Mouse (Mus musculus): ENCODE measurements at regions not wholly inside any gene's neighbourhood (a gene's known extent, or its start where the extent isn't known, plus 50 kb on each side); places are given as distances from the start of the nearest gene placed in this dataset.

DNA sequence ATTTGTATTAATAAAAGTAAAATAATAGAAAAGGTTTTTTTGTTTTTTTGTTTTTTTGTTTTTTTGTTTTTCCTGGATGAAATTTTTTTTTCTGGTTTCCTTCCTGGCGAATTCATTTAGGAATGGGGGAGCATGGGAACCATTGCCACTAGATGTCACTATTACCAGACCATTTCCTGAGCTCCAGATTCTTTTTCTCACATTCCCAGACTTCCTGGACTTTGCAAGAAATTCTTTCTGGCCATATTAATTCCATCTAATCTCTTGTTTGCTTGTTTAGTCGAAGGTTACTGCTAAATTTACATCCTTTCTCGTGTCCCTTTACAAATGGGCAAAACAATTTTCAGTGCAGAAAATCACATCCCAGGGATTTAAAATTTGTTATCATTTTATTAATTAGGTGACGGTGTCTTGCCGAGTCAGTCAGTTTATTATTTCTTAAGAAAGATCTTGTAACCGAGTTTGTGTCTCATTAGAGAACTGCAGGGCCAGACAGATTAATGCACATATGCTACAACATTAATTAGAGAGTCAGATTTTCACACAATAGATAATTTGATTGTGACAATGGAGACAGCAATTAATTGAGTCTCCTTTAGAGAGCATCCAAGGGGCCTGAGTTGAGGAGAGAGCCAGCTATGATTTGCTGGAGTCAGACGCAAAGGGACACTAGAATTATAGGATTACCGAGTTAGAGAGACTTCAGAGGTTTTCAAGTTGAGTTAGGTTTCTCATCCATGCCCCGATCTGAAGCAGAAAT lies 1702.5 kb upstream of the Tenm2 start:
- DNase-seq (ENCODE audit: low spot score), result peak; percentile 5
